Mouse (Mus musculus) macrophage (primary cell): ENCODE data around the gene Mast3. TPM values are rescaled to one million over a fixed set of nuclear protein-coding genes. Genes with fewer than 3 reads are reported as not detected.

Experiments used
- H3K27ac ChIP-seq: fragments of 350-480 bp; formaldehyde crosslinking; 2 replicates; pipeline ENCODE4 v1.9.0; 2021
- H3K36me3 ChIP-seq: fragments of 350-480 bp; formaldehyde crosslinking; 2 replicates; pipeline ENCODE4 v1.9.0; 2021; ENCODE audit errors: inconsistent target
- H3K4me3 ChIP-seq: fragments of 350-480 bp; formaldehyde crosslinking; 2 replicates; pipeline ENCODE4 v1.9.0; 2021; ENCODE audit errors: inconsistent target
- H3K79me2 ChIP-seq: fragments of 350-480 bp; formaldehyde crosslinking; 2 replicates; pipeline ENCODE4 v1.9.0; 2021; ENCODE audit errors: inconsistent target
- WGBS: methylation state at CpG from one replicate; pipeline ENCODE4 v1.1.7; 2026; ENCODE audit warnings: inconsistent platforms; ENCODE audit not compliant: missing documents; 5-methylcytosine and 5-hydroxymethylcytosine counted together
- polyA plus RNA-seq: library from polyadenylated mRNA; stranded (reverse); fragments of 250-400 nt; gene quantifications from 3 replicates; pipeline ENCODE4 v1.2.4, GENCODE M21; 2018; ENCODE audit warnings: inconsistent platforms

Gene Mast3
- polyA plus RNA-seq, 1 experiment from 2014 or later: 40.6 TPM

DNA sequence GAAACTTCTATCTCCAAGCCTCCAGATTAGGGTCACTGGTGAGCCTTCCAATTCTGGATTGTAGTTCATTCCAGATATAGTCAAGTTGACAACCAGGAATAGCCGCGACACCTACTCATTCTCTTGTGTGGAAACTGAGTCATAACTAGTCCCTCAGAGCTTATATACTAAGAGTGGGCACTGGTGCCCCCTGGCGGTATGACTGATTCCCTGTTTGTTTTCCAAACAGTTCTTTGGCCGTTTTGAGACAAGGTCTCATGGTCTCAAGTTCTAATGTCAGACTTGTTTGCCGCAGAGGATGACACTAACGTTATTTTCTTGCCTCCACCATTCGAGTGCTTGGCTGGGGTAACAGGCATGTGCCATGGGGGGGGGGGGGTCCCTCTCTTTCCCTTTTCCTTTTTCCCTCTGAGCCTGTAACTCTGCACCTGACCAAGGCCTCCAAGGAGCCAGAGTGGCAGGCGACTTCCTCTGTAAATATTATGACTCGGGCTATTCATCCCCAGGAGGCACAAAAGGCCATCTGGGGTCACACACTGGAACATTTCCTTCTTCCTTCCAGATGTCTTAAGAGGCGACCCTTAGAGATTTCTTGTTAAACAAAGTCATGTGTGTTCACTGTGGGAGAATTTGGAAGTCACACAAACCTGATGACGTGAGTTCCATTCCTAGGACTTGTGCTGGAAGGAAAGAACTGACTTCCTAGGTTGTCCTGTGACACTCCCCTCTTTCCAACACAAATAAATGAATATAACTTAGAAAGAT lies 52.7 kb downstream of the Mast3 start:
- Histone ChIP-seq H3K36me3 (no peaks in the 10 kb centered on the region; the same call in 1 of the 2 replicates), H3K4me3 (no peak overlapping the region), H3K79me2 (peaks cover 6% of the 10 kb centered on the region; the same call in 1 of the 2 replicates), H3K27ac (peak overlapping the region; percentile 66)
- WGBS: 27% methylated on average over 10 of the region's 11 CpGs

DNA sequence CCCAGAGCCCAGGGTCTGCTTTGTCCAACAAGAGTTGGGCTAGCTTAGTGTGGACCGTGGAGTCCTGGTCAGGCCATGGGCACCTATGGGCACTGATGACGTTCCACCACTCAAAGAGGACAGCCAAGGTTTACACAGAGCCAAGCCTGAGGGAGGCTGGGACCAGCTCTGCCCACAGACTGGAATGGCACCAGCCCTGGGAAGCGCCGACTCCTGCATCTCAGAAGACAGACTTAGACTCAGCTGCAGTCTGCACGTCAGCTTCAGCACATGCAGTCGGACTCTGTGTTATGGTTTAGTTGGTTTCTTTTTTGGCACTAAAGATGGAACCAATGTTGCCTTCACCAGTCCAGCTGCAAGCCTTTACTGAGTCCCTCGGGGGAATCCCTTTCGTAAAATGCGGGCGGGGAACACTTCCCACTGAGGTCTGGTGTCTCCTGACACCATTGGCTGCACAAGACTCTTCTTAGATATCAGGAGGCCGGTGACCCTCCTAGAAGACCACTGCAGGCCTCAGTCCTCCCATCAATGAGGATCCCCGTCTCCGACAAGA lies 54.6 kb downstream of the Mast3 start:
- H3K27ac ChIP-seq: no peak overlapping the region

DNA sequence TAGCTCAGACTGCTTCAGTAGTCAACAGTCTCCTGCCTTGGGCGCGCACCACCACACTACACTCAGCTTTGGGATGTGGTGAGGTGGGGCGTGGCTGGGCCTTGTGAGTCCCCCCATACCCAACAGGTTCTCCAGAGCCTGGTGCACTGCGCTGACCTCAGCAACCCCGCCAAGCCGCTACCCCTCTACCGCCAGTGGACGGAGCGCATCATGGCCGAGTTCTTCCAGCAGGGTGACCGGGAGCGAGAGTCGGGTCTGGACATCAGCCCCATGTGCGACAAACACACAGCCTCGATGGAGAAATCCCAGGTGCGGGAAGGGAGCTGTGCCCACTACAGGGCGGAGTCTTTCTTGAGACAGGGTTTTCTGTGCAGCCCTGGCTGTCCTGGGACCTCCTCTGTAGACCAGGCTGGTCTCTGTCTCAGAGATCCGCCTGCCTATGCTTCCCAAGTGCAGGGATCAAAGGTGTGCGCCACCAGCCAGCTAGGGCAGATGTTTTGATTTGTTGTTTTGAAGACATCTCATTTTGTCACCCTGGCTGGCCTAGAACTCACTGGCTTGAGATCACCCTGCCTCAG lies 55.7 kb downstream of the Mast3 start:
- 91% methylated on average over 16 of the region's 19 CpGs for WGBS
- Histone ChIP-seq H3K4me3 (no peak overlapping the region), H3K79me2 (no peaks in the 10 kb centered on the region), H3K27ac (no peak overlapping the region), H3K36me3 (no peaks in the 10 kb centered on the region)

More for the DNA sequence above, 54.6 kb downstream of the Mast3 start:
- Histone ChIP-seq H3K4me3 (no peak overlapping the region), H3K36me3 (no peaks in the 10 kb centered on the region), H3K79me2 (peaks cover 2% of the 10 kb centered on the region; the same call in 1 of the 2 replicates)
- WGBS: 90% methylated on average over 12 of the region's 13 CpGs

DNA sequence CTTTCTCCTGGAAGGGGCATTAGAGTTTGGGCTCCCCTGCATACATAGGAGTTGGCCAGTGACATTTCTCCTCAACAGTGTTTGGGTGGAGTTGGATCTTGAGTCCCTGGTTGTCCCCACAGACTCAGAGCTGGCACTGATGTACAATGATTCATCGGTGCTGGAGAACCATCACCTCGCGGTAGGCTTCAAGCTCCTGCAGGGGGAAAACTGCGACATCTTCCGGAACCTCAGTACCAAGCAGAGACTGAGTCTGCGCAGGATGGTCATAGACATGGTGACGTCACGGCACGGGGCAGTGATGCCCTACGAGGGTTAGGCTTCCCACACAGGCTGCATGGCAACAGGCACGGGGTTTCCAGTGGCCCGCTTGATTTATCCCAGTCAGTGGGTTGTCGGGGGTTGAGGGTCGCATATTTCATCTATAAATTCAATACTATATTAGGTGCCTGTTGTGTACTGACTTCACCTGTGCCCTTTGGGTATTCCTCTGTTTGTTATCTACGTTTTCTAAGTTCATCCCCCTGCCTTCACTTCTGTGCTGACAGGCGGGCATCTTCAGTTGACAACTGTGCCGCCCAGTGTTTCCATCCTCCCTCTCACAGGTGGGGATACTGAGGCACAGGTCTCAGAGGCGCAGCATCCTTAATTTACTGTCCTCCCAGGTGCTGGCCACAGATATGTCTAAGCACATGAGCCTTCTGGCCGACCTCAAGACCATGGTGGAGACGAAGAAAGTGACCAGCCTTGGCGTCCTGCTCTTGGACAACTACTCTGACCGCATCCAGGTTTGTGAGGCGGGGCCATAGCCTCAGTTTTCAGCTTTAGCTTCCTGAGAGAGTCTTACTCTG lies 56.4 kb downstream of the Mast3 start:
- Histone ChIP-seq H3K79me2 (no peaks in the 10 kb centered on the region), H3K27ac (no peak overlapping the region), H3K4me3 (no peak overlapping the region), H3K36me3 (no peaks in the 10 kb centered on the region)
- 88% methylated on average over 23 of the region's 23 CpGs for WGBS

DNA sequence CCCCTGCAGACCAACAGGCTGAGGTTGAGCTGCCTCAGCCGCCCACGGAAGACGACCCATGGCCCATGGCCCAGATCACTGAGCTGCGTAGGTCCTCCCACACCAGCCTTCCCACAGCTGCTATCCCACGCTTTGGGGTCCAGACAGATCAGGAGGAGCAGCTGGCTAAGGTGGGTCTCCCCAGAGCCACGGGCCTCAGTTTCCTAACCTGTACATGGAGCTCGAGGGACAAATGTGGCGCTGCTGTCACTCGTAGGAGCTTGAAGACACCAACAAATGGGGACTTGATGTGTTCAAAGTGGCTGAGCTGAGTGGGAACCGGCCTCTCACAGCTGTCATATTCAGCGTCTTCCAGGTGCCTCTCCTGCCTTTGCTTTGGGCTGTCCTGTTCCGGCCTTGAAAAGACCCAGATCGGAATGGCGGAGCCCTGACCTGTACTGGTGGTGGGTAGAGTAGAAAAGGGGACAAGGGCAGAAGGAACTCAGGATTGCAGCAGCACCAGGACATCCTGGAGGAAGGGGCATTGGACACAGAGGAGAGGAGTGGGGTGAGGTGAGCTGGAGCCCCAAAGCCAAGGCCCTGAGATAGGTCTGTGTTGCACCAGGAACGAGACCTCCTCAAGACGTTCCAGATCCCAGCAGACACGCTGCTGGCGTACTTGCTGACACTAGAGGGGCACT lies 57.5 kb downstream of the Mast3 start:
- no peak overlapping the region for H3K4me3 ChIP-seq
- H3K27ac ChIP-seq: no peak overlapping the region
- H3K79me2 ChIP-seq: no peaks in the 10 kb centered on the region
- WGBS: 89% methylated on average over 17 of the region's 18 CpGs
- no peaks in the 10 kb centered on the region for H3K36me3 ChIP-seq

DNA sequence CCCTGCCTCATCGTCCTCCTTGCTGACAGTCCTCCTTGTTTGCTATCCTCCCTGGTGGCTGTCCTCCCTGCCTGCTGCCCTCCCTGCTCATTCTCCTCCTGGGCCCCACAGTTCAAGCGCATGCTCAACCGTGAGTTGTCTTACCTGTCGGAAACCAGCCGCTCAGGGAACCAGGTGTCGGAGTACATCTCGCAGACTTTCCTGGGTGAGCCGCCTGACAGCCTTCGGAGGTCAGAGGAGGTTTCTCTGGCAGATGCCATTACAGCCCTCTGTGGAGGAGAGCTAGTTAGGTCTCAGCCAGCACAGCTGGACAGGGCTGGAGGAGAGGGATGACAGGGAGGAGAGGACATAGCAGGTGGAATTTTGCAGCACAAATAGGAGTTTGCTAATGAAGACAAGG lies 58.2 kb downstream of the Mast3 start:
- H3K4me3 ChIP-seq: no peak overlapping the region
- no peaks in the 10 kb centered on the region for H3K79me2 ChIP-seq
- 94% methylated on average over 9 of the region's 9 CpGs for WGBS
- H3K36me3 ChIP-seq: no peaks in the 10 kb centered on the region
- no peak overlapping the region for H3K27ac ChIP-seq

DNA sequence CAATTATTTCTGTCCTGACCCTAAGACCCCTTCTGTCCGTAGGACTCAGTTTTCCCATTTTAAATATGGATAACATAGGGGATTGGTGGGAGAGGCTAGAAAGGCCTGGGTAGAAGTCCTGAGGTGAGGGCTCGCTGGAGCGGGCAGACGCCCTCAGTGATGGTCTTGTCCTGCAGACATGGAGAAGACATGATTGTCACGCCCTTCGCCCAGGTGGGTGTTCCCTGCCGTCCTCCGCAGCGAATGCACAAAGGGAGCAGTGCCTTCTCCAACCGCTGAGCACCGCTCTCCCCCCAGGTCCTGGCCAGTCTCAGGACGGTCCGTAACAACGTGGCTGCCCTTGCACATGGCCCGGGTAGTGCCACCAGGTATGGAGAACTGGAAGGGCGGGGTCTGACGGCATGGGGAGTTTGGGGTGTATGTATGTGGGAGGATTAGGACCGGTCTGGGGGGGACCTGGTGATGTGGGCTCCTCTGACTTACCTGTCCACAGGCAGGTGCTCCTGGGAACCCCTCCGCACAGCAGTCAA lies 59.1 kb downstream of the Mast3 start:
- no peak overlapping the region for H3K27ac ChIP-seq
- H3K79me2 ChIP-seq: no peaks in the 10 kb centered on the region
- H3K36me3 ChIP-seq: no peaks in the 10 kb centered on the region
- H3K4me3 ChIP-seq: no peak overlapping the region
- whole genome bisulfite sequencing: 79% methylated on average over 19 of the region's 19 CpGs

DNA sequence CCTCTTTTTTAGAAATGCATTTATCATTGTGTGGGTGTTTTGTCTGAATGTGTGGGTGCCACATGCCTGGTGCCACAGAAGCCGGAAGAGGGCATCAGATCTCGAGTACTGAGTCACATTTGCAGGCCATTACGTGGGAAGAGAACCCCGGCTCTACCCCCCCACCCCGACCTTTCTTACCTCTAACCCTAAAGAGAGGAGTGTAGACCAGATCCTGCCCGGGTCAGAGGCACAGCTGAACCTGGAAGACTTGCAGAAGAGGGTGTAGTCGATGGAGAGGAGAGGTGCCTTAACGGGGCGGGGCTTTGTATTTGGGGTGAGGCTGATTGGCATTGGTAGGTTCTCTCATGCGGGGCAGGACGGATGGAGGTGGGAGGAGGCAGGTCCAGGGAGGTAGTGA lies 60.0 kb downstream of the Mast3 start:
- Histone ChIP-seq H3K79me2 (no peaks in the 10 kb centered on the region), H3K27ac (no peak overlapping the region), H3K36me3 (no peaks in the 10 kb centered on the region), H3K4me3 (no peak overlapping the region)
- 59% methylated on average over 11 of the region's 11 CpGs for WGBS

DNA sequence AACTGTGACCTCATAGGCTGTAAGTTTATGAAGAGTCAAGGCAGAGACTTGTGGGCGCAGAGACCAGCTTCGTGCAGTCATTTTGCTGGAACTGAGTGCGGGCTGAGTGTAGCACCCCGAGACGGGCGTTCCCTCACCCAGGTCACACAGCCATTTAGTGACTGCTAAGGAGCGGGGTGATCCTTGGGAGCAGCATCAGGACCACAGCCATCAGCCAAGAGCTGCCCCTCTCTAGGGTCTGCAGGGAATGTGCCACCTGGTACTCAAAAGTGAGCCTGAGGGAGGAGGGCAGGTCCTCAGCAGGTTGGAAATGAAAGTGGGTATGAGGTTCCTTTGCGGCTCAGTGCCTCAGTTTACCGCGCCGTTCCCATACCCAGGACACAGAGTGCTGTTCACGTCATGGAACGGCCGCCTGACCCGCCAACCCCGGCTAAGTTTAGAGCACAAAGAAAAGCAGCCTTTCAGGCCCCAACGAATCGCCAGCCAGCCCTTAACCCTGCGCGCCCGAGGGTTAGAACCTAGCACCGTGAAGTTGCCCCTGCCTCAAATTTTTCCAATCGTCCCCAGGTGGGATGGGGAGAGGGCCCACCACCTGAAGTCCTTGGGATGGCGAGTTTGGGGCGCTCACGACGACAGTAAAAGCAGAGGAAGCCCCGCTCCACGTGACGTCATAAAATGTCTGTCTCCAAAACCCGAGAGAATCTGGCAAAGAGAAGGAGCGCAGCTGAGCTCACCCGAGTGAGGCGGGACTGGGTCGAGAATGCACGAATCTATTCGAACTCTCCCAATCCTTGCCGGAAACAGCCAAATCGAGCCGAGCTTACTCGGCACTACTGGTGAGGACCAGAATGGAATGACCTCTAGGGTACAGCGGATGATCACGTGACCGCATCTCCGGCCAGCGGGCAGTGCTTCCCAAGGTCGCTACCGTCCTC lies 60.9 kb downstream of the Mast3 start:
- 6% methylated on average over 48 of the region's 48 CpGs for WGBS
- H3K79me2 ChIP-seq: no peaks in the 10 kb centered on the region
- H3K4me3 ChIP-seq: peak overlapping the region; percentile 17; the same call in 1 of the 2 replicates
- no peaks in the 10 kb centered on the region for H3K36me3 ChIP-seq
- H3K27ac ChIP-seq: no peak overlapping the region

DNA sequence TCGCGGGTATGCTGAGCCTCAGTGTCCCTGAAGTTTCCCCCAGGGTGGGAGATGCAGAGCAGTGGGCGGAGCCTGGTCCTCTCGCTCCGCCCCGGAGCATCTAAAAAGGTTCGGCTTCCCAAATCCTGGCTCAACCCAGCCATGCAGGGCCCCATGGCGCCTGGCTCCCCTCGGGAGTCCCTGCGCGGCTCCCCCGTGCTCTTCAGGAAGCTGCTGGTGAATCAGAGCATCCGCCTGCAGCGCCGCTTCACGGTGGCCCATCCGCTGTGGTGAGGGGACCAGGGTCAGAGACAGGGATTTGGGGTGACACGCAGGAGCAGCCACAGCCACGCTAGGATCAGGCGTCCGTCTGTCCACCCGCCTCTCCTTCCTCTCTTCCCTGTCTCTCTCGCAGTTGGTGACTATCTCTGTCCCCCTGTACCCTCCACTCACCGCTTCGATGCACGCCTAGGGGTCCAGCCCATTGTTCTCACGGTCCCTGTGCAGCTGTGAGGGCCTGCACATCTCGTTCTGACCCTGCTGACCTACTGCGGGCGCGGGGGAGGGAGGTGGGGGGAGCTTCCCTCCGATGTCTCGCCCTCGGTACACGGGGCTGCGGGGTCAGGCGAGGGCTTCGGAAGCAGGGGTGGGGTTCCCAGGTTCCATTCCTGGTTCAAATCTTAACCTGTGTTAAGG lies 61.7 kb downstream of the Mast3 start:
- no peak overlapping the region for H3K27ac ChIP-seq
- H3K36me3 ChIP-seq: no peaks in the 10 kb centered on the region
- no peaks in the 10 kb centered on the region for H3K79me2 ChIP-seq
- H3K4me3 ChIP-seq: no peak overlapping the region
- WGBS: 9% methylated on average over 34 of the region's 38 CpGs

DNA sequence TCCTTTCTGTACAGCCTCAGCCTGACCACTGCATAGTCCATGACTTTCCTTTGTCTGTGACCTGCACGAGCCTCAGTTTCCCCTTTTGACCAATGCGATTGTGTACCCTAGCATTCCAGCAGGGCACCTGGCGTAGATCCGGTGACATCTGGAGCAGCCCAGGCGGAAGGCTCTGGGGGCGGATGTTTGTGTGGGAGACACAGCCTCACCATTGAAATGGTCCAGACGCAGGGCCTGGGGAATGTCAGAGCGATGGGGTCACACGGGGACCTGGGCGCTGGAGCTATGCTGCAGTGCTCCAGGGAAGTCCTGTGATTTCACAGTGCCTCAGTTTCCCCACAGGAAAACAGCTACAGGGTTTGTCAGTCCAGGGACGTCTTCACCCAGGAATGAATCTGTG lies 62.7 kb downstream of the Mast3 start:
- Histone ChIP-seq H3K36me3 (no peaks in the 10 kb centered on the region), H3K79me2 (no peaks in the 10 kb centered on the region), H3K27ac (no peak overlapping the region), H3K4me3 (no peak overlapping the region)
- 78% methylated on average over 11 of the region's 11 CpGs for WGBS

DNA sequence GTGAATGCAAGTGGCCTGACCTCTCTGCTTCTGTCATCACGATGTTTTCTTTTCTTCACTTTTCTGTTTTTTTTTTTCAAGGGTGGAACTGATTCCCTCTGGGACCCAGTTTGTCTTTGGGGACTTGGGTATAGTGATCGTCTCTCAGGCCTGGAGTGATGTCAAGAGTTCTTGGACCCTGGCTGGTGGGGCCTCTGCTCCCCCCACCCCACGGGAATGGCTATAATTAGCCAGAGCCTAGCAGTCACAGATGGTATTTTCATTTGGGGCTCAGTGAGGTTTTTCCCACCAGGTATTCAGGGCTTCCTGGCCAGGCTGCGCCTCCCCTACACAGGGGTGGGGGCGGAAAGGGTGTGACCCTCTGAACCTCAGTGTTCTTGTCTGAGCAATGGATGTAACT lies 63.2 kb downstream of the Mast3 start:
- Histone ChIP-seq H3K36me3 (no peaks in the 10 kb centered on the region), H3K4me3 (no peak overlapping the region), H3K27ac (no peak overlapping the region), H3K79me2 (no peaks in the 10 kb centered on the region)
- 79% methylated on average over 4 of the region's 5 CpGs for WGBS

DNA sequence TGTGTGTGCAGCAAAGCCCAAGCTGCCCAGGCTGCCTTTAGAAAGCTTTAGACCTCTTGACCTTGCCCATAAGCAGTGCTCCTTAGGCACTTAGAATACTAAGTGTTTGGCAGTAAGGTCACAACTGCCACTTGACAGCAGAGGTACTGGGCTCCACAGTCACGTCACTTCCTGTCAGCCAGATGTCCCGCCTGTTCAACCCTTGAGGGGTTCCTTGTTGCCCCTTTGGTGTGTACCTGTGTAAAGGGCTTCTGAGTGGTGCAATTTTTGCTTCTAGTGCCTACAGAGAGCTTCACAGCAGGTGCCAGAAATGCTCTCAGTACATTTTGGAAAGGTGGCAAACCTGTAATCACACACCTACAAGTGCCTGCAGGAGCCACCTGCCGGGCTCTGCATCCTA lies 66.6 kb downstream of the Mast3 start:
- no peaks in the 10 kb centered on the region for H3K36me3 ChIP-seq
- 47% methylated on average over 3 of the region's 3 CpGs for WGBS
- H3K27ac ChIP-seq: no peak overlapping the region
- H3K79me2 ChIP-seq: no peaks in the 10 kb centered on the region
- no peak overlapping the region for H3K4me3 ChIP-seq
